Mouse (Mus musculus) kidney, embryonic 16.5 days (tissue): ENCODE data around the gene Unc93b1. TPM values are rescaled to one million over a fixed set of nuclear protein-coding genes. Genes with fewer than 3 reads are reported as not detected.

Source experiments
- ATAC-seq: fragments of 200-750 bp; cut with Nextera tagmentation; 2 replicates; pipeline ENCODE4 v1.8.0; 2017; ENCODE audit warnings: moderate TSS enrichment; ENCODE audit not compliant: low FRiP score, low TSS enrichment
- H3K27ac ChIP-seq: fragments of 300-500 bp; sonication (generic); 2 replicates; pipeline ENCODE4 v1.5.1; 2014; ENCODE audit warnings: low read length
- H3K27me3 ChIP-seq: fragments of 300-500 bp; sonication (generic); 2 replicates; pipeline ENCODE4 v1.6.1; 2014; ENCODE audit warnings: low read length, control low read depth, mixed read lengths; ENCODE audit not compliant: insufficient read depth
- H3K36me3 ChIP-seq: fragments of 300-500 bp; sonication (generic); 2 replicates; pipeline ENCODE4 v1.6.1; 2014; ENCODE audit warnings: low read length, control low read depth, mixed read lengths; ENCODE audit not compliant: insufficient read depth
- H3K4me1 ChIP-seq: fragments of 300-500 bp; sonication (generic); 2 replicates; pipeline ENCODE4 v1.6.1; 2014; ENCODE audit warnings: low read length, control low read depth, mixed read lengths; ENCODE audit not compliant: insufficient read depth
- H3K4me2 ChIP-seq: fragments of 300-500 bp; sonication (generic); replicated peaks from 2 replicates; pipeline ENCODE4 v1.6.1; 2014; ENCODE audit warnings: low read depth, low read length
- H3K4me3 ChIP-seq: fragments of 300-500 bp; sonication (generic); 2 replicates; pipeline ENCODE4 v1.5.1; 2014; ENCODE audit warnings: mild to moderate bottlenecking, low read length
- H3K9ac ChIP-seq: fragments of 300-500 bp; sonication (generic); replicated peaks from 2 replicates; pipeline ENCODE4 v1.6.1; 2014; ENCODE audit warnings: low read length
- H3K9me3 ChIP-seq: fragments of 300-500 bp; sonication (generic); 2 replicates; pipeline ENCODE4 v1.6.1; 2016; ENCODE audit warnings: low read length, control low read depth
- WGBS: fragments of 180-500 bp; shearing (Covaris S2); extraction: QIAGEN DNeasy Blood & Tissue Kit; methylation state at CpG from one replicate; pipeline ENCODE4 v1.1.7; 2014; 5-methylcytosine and 5-hydroxymethylcytosine counted together
- polyA plus RNA-seq: library from polyadenylated mRNA; unstranded; fragments of >200 nt; fragmentation: Nextera tagmentation; extraction: Ambion mirVana; gene quantifications from 2 replicates; pipeline ENCODE4 v1.2.1, GENCODE M21; 2015

The Unc93b1 gene
- polyA plus RNA-seq: 19.4 and 23.1 TPM in 2 replicates

- no peaks in the 10 kb centered on the region for H3K9me3 ChIP-seq
- ATAC-seq: peak; percentile 92
- peak within 1 kb of the TSS; percentile 82 for H3K4me2 ChIP-seq
- no peaks in the 10 kb centered on the region for H3K36me3 ChIP-seq
- H3K27me3 ChIP-seq: no peaks in the 10 kb centered on the region
- WGBS: 8% methylated on average over 41 of the region's 42 CpGs
- H3K27ac ChIP-seq: peak within 1 kb of the TSS; percentile 12; the same call in 1 of the 2 replicates
- peak within 1 kb of the TSS; percentile 60 for H3K4me3 ChIP-seq
- H3K9ac ChIP-seq: peak within 1 kb of the TSS; percentile 75
- peaks cover 21% of the 10 kb centered on the region for H3K4me1 ChIP-seq
Measured at GRCm38 (mm10) chr19:3935032-3935895, at the start of gene Unc93b1. Gene Unc93b1, plus strand, starts transcription at chr19:3935186.

DNA sequence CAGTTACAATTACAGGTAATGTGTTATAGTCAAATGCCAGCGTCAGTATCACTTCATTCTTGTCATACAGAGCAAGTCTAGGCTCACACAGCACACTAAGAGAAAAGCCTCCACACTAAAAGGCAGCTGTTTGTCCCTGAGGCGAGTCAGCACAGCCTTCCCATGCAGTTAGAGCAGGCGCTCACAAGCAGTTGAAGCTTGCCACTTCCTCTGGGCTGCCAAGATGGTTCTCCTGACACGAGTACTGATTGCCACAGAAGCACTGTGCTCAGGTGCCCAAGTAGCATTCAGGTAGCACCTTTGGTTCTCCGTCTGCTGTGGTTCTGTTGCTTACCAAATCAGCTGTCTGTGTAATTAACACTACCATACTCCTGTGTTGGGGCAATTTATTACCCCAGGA, 45.9 kb upstream of the Unc93b1 start:
- Histone ChIP-seq H3K36me3 (peaks cover 60% of the 10 kb centered on the region), H3K27me3 (no peaks in the 10 kb centered on the region), H3K4me3 (no peak overlapping the region), H3K9me3 (no peaks in the 10 kb centered on the region), H3K4me1 (no peaks in the 10 kb centered on the region), H3K27ac (no peak overlapping the region), H3K9ac (no peak overlapping the region), H3K4me2 (no peak overlapping the region)
- 90% methylated on average over 5 of the region's 5 CpGs for whole genome bisulfite sequencing
- ATAC-seq: no peak

DNA sequence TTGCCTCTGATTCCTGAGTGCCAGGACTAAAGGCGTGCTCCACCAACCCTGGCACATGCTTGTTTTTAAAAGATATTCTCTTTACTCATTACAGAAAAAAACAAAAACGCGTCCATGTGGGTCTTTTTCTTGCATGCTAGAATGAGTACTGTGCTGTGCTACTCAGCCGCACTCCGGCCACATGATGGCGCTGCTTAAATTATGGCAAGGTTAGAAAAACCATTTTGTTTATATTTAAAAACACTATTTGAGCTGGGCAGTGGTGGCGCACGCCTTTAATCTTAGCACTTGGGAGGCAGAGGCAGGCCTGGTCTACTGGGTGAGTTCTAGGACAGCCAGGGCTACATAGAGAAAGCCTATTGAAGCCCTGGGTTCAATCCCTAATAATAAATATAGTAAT, 44.8 kb upstream of the Unc93b1 start:
- no peak overlapping the region for H3K27ac ChIP-seq
- no peaks in the 10 kb centered on the region for H3K4me1 ChIP-seq
- no peaks in the 10 kb centered on the region for H3K27me3 ChIP-seq
- no peak overlapping the region for H3K4me2 ChIP-seq
- peaks cover 65% of the 10 kb centered on the region for H3K36me3 ChIP-seq
- no peak overlapping the region for H3K9ac ChIP-seq
- ATAC-seq: no peak
- WGBS: 80% methylated on average over 8 of the region's 8 CpGs
- no peak overlapping the region for H3K4me3 ChIP-seq
- H3K9me3 ChIP-seq: no peaks in the 10 kb centered on the region

DNA sequence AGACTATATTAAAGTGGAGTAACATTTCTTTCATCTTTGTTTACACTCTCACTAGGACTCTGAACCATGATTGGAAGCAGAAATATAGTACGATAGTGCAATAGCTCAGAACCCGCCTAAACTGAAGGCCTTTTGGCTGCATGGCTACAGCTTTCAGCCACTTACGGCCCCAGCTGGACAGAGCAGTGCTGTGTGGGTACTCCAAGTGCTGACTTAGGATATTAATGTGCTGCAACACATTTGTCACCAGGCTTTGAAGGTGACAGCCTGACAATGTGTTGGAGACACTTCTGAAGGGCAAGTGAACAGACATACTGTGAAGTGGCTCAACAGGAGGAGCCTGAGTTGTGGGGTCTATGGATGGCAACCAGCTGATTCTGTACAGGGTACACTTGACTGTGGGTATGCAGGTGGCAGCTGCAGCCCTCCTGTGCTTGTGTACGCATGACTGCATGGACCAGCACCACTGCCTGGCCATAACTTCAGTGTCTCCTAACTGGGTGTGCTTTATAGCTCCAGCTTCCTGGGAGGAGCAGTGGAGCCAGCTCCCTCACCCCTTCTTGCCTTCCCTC, 41.4 kb upstream of the Unc93b1 start:
- Histone ChIP-seq H3K4me1 (no peaks in the 10 kb centered on the region), H3K4me2 (no peak overlapping the region), H3K27ac (no peak overlapping the region), H3K9ac (no peak overlapping the region), H3K27me3 (no peaks in the 10 kb centered on the region), H3K9me3 (no peaks in the 10 kb centered on the region), H3K36me3 (peaks cover 81% of the 10 kb centered on the region), H3K4me3 (no peak overlapping the region)
- 82% methylated on average over 4 of the region's 4 CpGs for WGBS
- ATAC-seq: no peak

- ATAC-seq: no peak
- Histone ChIP-seq H3K4me2 (no peak overlapping the region), H3K9me3 (no peaks in the 10 kb centered on the region), H3K36me3 (peaks cover 78% of the 10 kb centered on the region), H3K4me1 (no peaks in the 10 kb centered on the region), H3K9ac (no peak overlapping the region), H3K4me3 (no peak overlapping the region), H3K27me3 (no peaks in the 10 kb centered on the region), H3K27ac (no peak overlapping the region)
- WGBS: 90% methylated on average over 2 of the region's 2 CpGs
Measured at GRCm38 (mm10) chr19:3894294-3894693, 40.7 kb upstream of the Unc93b1 start.

DNA sequence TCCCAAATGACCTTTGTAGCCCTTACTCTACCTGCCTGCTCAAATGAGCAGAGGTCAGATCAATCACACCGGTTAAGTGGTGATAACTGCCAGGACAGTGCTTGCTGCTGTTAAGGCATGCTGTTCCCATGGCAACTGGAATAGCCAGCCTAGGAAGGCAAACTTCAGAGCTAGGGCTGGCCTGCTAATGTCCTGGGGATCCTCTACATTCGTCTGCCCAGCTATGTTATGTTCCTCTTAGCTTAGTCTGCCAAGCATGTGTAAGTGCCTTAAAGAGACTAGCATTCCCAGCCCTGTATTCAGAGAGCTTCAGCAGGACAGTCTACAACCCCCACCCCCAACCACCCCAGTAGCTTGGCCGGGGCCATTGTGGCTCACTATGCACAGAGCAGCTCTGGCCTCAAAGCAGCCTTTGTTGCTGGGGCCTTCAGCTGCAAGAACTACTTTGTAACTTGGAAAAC, 39.8 kb upstream of the Unc93b1 start:
- Histone ChIP-seq H3K4me3 (no peak overlapping the region), H3K9ac (no peak overlapping the region), H3K4me2 (no peak overlapping the region), H3K4me1 (no peaks in the 10 kb centered on the region), H3K27ac (no peak overlapping the region), H3K36me3 (peaks cover 70% of the 10 kb centered on the region), H3K9me3 (no peaks in the 10 kb centered on the region), H3K27me3 (no peaks in the 10 kb centered on the region)
- no peak for ATAC-seq
- 41% methylated on average over 3 of the region's 3 CpGs for WGBS

GRCm38 (mm10) chr19:3896208-3896607, 38.8 kb upstream of the Unc93b1 start:
- 94% methylated on average over 10 of the region's 10 CpGs for WGBS
- Histone ChIP-seq H3K4me2 (no peak overlapping the region), H3K9ac (no peak overlapping the region), H3K4me3 (no peak overlapping the region), H3K9me3 (no peaks in the 10 kb centered on the region), H3K4me1 (no peaks in the 10 kb centered on the region), H3K27me3 (no peaks in the 10 kb centered on the region), H3K27ac (no peak overlapping the region), H3K36me3 (peaks cover 67% of the 10 kb centered on the region)
- ATAC-seq: no peak

DNA sequence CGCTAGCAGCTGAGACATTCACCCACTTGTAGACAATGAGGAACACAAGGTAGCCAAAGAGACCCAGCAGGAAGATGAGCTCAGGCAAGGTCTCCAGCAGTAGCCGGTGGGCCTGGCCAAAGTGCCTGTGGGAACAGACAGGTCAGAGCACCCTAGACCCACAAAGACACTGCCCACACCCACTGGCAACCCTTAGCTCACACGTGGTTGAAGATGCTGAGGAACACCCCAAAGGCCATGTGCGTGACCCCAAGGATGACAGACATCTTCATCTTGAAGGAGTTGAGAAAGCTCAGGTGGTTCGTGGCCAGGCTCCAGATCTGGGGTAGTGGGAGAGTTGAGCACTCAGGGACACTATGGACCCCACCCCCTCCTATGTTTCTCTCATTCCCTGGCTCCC, 37.4 kb upstream of the Unc93b1 start:
- no peaks in the 10 kb centered on the region for H3K4me1 ChIP-seq
- no peak overlapping the region for H3K9ac ChIP-seq
- WGBS: 85% methylated on average over 5 of the region's 5 CpGs
- no peak overlapping the region for H3K27ac ChIP-seq
- no peaks in the 10 kb centered on the region for H3K27me3 ChIP-seq
- H3K4me2 ChIP-seq: no peak overlapping the region
- no peak for ATAC-seq
- peaks cover 72% of the 10 kb centered on the region for H3K36me3 ChIP-seq
- H3K4me3 ChIP-seq: no peak overlapping the region
- no peaks in the 10 kb centered on the region for H3K9me3 ChIP-seq

DNA sequence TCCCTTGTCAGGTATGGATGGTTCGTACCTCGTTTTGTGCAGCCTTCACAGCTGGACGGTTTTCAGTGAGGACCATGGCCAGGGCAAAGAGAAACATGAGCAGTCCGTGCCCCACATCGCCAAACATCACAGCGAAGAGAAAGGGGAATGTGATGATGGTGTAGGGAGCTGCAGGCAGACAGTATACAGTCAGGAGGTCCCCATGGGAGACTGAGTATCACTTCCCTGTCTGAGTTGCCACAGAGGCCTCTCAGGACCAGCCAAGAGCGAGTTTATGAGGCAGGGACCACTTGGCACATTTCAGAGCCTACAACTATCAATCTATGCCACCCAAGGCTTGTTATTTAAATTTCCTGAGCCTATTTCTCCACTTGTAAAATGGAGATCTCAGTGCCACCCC, 36.0 kb upstream of the Unc93b1 start:
- 0 out of 2 replicates have a peak, but pooled peaks cover 3% of the 10 kb centered on the region for H3K4me1 ChIP-seq
- no peak for ATAC-seq
- H3K27me3 ChIP-seq: no peaks in the 10 kb centered on the region
- no peaks in the 10 kb centered on the region for H3K9me3 ChIP-seq
- no peak overlapping the region for H3K9ac ChIP-seq
- H3K36me3 ChIP-seq: peaks cover 72% of the 10 kb centered on the region
- H3K4me2 ChIP-seq: no peak overlapping the region
- 61% methylated on average over 7 of the region's 7 CpGs for WGBS
- H3K27ac ChIP-seq: no peak overlapping the region
- no peak overlapping the region for H3K4me3 ChIP-seq

GRCm38 (mm10) chr19:3899618-3900017, 35.4 kb upstream of the Unc93b1 start:
- no peak overlapping the region for H3K4me3 ChIP-seq
- no peak for ATAC-seq
- H3K9ac ChIP-seq: no peak overlapping the region
- H3K4me2 ChIP-seq: no peak overlapping the region
- H3K27me3 ChIP-seq: no peaks in the 10 kb centered on the region
- no peaks in the 10 kb centered on the region for H3K9me3 ChIP-seq
- H3K27ac ChIP-seq: no peak overlapping the region
- H3K36me3 ChIP-seq: peaks cover 67% of the 10 kb centered on the region
- 95% methylated on average over 4 of the region's 4 CpGs for WGBS
- H3K4me1 ChIP-seq: peaks cover 9% of the 10 kb centered on the region
